Mouse (Mus musculus): ENCODE measurements around the gene Plppr5.

Gene Plppr5

GRCm38 (mm10) chr3:117574529-117575252, at the start of gene Plppr5:
TSS of gene Plppr5 (plus strand) at chr3:117574836.
- peak; percentile 16 to 55 for DNase-seq

DNA sequence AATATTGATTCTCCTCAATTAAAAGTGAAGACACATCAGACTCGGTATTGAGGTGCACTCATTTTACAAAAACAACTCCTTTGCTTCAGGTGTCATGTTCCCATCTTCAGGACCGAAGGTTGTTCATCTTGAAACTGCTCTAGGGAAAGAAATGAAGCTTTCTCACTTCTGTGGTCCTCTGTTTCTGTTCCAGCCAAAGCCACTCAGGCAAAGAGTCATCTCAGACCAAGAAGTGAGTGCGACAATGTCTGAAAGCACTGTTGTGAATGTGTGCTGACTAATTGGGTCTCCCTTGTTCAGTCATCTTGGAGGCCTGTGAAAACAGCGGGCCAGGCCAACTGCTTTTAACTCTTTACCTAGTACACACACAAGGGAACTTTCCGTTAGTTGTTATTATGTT, 24.7 kb upstream of the Plppr5 start:
- no peak for DNase-seq

DNA sequence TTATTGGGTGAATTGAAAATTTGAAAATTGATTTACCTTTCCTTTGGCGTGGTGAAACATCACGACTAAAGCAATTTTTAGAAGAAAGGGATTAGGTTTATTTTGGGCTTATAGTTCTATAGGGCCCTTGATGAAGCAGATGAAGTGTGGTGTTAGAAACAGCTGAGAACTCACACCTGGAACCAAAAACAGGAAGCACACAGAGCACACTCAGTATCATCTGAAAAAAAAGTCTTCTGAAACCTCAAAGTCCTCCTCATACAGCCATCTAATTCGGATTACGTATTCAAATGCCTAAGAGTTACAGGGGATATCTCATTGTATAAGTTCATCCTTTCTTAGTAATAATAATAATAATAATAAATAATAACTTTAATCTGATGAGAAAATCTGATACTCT, 24.1 kb upstream of the Plppr5 start:
- no peak for DNase-seq

DNA sequence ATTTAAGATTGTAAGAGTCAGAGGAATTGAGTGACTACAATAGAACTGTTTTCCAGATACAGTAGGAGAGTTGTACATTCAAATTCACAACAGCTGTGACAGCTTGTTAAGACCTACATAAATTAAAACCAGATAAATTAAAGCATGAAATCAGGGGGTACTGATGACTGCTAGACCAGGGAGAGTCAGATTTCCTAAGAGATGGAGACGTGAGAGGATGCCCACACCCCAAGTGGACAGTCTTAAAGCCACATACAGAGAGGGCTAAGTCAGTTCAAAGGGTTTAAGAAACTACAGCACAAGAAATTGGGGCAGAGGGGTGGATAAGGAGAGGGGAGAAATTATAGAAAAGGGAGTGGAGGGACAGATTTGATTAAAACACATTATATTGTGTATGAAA, 17.7 kb upstream of the Plppr5 start:
- DNase-seq, result no peak

DNA sequence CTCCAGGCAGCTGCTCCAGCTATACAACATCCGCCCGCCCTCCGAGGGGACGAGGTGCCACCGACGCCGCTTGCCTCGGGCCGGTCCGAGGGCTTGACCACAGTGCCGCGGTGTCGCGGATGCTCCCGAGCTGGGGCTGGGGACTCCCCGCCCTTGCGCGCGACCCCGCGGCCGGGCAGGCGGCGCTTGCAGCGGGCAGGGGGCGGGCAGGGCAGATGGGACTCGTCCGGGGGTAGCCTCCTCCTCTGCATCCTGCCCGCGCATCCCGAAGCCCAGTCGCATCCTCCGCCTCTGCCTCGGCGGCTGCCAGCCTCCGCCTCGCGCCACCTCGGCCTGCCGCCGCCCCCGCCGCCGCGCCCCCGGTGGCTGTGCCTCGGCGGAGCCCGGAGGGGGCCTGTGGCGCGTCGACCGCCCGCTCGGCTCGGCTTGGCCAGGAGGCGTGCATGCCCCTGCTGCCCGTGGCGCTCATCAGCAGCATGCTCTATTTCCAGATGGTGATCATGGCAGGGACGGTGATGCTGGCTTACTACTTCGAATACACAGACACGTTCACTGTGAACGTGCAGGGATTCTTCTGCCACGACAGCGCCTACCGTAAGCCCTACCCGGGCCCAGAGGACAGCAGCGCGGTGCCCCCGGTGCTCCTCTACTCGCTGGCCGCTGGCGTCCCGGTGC, 754 bp downstream of the Plppr5 start:
- DNase-seq, result peak; percentile 8 to 37

- no peak for DNase-seq
These were observed 1.3 kb downstream of the Plppr5 start for GRCm38 (mm10) chr3:117575928-117576254.

DNA sequence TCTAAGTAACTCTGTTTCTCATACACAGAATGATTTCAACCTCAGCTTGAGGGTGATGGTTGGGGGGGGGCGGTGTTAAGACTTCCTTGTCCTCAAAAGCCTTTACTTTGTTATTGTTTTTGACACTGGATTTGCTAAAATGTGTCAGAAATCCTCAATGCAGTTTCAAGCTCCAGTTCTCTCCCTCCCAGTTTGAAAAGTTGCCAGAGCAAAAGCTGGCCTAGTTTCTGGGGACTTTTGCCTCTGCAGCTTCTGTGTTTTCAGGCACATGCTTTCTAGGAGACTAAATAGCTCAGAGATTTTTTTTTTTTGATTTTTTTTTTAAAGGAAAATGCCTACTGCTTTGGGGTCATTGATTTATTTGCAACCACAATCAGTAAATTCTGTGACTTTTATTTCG, 2.7 kb downstream of the Plppr5 start:
- DNase-seq, result peak in 1 of 2 experiments; percentile 18

- no peak for DNase-seq
These were observed 8.0 kb downstream of the Plppr5 start for GRCm38 (mm10) chr3:117582628-117583027.

DNA sequence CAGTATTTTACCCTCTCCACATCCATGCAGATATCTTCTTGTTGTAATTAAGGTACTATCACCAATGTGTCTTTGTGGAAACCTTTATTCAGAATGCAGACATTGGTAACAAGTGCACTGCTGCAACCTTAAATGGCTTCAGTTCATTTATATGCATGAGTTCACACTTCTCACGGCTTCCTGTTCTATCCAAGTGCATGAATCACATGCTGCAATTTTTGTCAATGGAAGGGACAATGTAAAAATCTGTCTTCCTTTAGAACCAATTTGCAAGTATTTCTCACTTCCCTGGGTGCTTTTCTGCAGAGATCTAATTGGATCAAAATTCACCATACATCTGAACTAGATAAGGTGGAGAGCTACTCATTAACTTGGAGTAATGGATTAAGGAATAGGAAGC, 27.8 kb downstream of the Plppr5 start:
- no peak for DNase-seq

DNA sequence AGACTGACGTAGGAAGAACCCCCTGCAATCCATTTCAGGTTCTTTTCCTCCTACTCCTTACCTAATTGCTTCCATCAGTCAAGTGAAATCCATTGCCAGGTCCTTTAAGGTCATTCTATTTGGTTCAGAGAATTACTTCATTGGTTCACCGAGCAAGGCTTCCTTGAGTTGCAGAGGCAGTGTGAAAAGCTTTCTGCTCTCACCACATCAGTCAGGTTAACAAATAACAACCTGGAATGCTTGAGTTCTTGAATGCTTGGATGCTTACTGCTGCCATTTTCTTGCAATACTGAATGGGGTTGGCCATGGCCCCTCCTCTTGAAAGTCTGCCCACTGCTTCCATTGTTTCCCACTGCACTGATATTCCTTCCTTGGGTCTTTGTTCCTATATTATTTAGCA, 28.8 kb downstream of the Plppr5 start:
- DNase-seq, result no peak

DNA sequence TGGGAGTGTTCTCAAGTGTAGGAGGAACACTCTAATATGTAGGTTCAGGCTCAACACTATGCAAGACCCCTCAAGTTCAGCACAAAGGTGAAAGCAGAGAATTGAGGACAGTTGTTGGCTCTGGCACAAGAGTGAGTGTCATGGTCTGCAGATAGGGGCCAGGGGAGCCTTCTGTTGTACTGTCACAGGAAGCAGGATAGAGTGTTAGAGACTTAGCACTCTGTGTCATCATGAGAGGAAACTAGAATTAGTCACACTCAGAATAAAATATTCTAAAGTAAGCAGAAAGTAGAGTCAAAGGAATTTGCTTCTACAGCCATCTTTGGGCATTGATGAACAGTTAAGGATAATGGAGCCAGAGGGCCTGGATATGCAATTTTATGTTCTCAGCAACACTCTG, 31.7 kb downstream of the Plppr5 start:
- DNase-seq, result no peak

DNA sequence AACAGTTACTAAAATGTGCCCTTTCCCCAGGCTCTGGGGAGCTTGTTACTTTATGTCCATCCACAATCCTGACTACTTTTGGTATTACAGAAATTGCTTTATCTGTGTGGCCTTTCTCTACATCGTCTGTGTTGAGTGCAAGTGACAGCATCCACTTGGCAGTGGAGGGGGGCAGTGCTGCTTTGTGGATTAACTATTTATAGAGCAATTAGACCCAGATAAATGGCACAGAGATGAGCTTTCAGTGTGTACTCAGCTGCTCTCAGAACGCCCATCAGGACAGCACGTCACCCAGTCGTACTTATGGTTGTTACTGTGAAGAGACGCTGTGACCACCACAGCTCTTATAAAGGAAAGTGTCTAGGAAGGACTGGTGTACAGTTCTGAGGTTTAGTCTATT, 36.8 kb downstream of the Plppr5 start:
- DNase-seq, result no peak

DNA sequence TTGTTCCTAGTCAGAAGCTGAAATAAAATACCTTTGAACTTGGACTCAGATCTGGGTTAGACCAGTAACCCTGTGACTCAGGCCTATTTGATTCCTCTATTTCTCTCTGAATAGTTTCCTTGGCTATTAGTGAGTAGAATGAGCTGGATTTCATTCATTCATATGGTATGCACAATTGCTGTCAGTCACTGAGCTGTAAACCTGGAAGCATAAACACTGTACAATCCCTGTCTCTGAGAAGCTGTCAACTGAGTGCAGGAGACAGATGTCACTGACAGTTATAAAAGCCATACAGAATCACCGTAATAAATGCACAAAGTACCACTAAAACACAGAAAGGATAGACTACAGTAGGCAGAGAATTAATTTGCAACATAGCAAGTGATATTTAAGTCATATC, 40.2 kb downstream of the Plppr5 start:
- no peak for DNase-seq

- no peak for DNase-seq
These were observed 50.8 kb downstream of the Plppr5 start for GRCm38 (mm10) chr3:117625257-117626001.

DNA sequence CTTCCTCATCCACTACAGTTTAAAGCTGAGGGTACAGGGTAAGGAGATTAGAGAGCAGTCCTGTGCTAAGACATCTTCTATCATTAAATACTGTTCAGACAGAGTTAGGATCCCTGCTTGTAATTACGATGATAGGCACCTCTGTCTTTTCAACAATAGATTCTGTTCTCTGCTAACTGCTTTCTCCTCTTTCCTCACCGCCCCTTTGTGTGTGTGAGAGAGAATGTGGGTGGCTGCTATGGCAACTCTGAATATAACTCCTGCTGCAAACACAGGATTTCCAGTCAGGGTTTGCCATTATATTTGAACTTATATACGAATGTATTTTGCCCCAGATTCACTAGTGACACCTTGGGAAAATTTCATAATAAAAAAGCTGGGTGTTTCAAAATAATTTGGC, 54.2 kb downstream of the Plppr5 start:
- DNase-seq, result no peak

GRCm38 (mm10) chr3:117630332-117630731, 55.7 kb downstream of the Plppr5 start:
- DNase-seq, result no peak

DNA sequence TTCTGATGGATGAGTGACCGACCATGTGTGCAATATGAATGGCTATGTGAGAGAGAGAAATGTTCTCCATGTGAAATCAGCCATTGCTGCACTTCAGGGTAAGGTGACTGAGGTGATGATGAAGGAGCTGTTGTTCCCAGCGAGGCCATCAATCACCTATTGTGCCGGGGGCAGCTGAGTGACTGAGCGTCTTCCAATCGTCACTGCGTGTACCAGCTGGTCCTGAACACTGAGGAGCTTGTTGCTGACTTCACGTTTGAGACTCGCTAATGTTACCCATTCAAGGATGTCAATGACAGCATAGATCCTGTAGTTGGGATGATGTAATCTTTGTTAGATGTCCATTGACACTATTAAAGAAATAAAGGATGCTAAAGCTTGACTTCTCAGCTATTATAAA, 74.0 kb downstream of the Plppr5 start:
- no peak for DNase-seq

- no peak for DNase-seq
These were observed 89.7 kb downstream of the Plppr5 start for GRCm38 (mm10) chr3:117664316-117664715.

GRCm38 (mm10) chr3:117679189-117679588, 104.6 kb downstream of the Plppr5 start:
- DNase-seq, result no peak

DNA sequence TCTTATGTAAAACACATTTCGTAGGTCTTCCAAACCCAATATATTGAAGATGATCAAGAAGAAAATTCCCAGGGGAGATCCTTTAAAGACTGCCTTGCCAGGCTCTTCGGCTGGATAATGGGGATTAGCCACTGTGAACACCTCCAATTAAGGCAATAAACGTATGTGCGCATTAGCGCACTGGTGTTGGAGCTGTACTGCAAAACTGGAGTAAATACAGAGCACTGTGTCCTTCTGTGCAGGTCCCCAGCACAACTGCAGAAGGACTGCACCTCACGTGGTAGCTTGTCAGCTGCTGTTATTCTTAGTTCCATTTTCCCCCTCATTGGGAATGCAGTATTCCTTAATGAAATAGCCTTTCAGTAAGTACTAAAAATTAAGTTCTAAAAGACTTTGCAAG, 110.0 kb downstream of the Plppr5 start:
- no peak for DNase-seq

DNA sequence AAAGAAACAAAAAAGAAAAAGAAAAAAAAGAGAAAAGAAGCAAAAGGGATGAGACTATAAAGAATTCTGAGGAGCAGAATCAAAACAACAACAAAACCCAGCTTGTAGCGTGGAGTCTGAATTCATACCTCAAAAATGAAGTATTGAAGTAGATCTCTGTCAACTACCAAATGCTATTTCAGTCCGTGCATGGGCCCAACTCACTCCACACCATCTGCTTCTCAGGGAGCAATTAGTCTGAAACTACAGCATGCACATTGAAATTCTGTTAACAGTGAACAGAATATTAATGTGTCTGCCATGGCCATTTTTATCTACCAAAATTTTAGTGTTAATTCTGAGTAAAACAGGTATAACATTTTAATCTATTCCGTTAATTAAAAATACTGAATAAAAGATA, 111.4 kb downstream of the Plppr5 start:
- DNase-seq, result no peak

DNA sequence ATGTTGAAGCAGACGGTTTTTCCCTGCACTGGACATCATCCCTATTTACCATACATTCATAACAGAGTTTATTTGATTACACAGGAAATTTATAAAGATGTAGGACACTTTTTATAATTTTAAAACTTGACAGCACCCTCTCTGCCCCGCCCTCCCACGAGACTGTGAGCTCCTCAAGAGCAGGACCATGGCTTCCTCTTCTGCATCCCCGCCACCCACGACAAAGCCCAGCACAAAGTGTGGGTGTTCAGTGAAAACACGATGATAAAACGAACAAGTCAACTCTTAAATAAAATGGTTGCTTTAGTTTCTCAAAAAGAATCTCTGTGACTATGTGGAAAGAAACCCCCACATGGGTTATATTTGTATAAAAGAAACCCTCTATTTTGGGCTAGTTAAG, 112.0 kb downstream of the Plppr5 start:
- no peak for DNase-seq

GRCm38 (mm10) chr3:117694736-117695135, 120.1 kb downstream of the Plppr5 start:
- no peak for DNase-seq

DNA sequence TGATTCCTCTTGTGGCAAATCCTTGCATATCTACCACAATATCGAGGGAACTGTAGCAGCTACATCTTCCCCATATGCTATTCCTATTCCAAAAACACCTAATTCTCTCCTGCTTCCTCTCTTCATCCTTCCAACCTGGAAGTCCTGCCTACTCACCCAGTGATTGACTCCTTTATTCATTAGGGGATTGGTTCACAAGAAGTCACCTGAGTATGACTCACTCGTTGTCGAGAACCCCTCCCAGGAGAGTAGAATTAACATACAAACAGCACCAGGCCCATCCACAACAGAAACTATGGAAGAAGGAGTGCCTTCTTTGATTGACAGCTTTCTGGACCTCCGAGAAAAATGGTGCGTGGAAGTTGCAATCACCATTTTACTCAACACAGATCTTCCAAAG, 121.7 kb downstream of the Plppr5 start:
- no peak for DNase-seq
